Comparison of ENCODE assay signal across 31 mouse cellular contexts in the genomic region with DNA sequence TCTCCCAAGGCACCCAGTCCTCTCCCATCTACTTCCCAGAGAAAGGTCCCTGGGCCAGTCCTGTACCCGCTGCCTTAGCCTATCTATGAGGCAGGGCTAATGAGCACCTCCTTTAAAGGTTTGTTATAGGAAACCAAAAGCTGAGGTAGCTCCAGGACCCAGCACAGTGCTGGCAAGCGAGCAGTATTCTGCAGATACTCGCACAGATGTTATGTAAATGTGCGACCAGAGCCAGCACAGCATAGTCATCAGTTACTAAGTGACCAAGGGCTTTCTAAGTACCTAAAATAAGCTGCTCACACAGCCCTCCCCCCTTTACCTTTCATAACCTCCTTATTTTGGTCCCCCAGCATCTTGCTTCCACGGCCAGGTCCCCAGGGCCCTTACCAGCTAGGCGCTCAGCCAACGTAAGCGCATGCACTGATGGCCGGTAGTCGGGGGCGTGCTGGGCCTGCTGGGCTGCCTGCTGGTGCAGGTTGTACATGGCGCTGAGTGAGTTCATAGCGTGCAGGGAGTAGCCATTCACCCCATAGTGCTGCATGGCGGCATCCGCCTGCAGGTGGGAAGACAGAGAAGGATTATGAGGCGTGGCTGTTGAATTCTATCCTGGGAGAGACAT. TPM values are rescaled to one million over a fixed set of nuclear protein-coding genes. Genes with fewer than 3 reads are reported as not detected.
A peak's percentile ranks its signal among the peaks of the same experiment; 100 is the strongest.
DNase-seq lines count a peak whose midpoint lies in the region; ATAC-seq lines count a peak whose summit lies in the region.
"Had no signal": no experiment of that assay in that cellular context is flagged by ENCODE, and none has a peak within 500 bp of the region (broad histone marks: within the 10 kb centered on the region; RNA-seq: fewer than 3 reads in every experiment).

No protein-coding gene starts in this region.

- no peak overlapping the region for H3K4me2 ChIP-seq in hindbrain, embryonic 13.5 days
- H3K4me2 ChIP-seq in hindbrain, embryonic 12.5 days (replicated peaks): no peak overlapping the region
- H3K4me2 ChIP-seq: embryonic facial prominence, embryonic 12.5 days; embryonic facial prominence, embryonic 15.5 days; forebrain, embryonic 12.5 days; forebrain, embryonic 15.5 days; heart, embryonic 12.5 days; heart, embryonic 15.5 days; hindbrain, embryonic 14.5 days had no signal

- ATAC-seq in hindbrain, embryonic 13.5 days (ENCODE audit: low FRiP score): peak; percentile 39; the same call in 1 of the 2 replicates
- no peak for ATAC-seq in hindbrain, embryonic 12.5 days (ENCODE audit: low FRiP score)
- ATAC-seq in erythroid progenitor cell, adult 5-6 weeks (replicated peaks; ENCODE audit: low FRiP score, poor library complexity, severe bottlenecking): no peak
- ATAC-seq: forebrain, embryonic 15.5 days; intestine, postnatal 0 days had no signal

- 75% methylated on average over 16 of the region's 16 CpGs for WGBS in hindbrain, embryonic 13.5 days
- WGBS in hindbrain, embryonic 12.5 days: 74% methylated on average over 16 of the region's 16 CpGs

- intact Hi-C loops in left cerebral cortex, postnatal 4 days (cut with DNase I): no loop called here

- H3K27me3 ChIP-seq in hindbrain, embryonic 13.5 days: peaks cover 84% of the 10 kb centered on the region
- peaks cover 63% of the 10 kb centered on the region for H3K27me3 ChIP-seq in hindbrain, embryonic 12.5 days

- no peak overlapping the region for H3K9ac ChIP-seq in hindbrain, embryonic 13.5 days
- H3K9ac ChIP-seq in hindbrain, embryonic 12.5 days: no peak overlapping the region
- H3K9ac ChIP-seq: embryonic facial prominence, embryonic 12.5 days; embryonic facial prominence, embryonic 15.5 days; forebrain, embryonic 12.5 days; forebrain, embryonic 15.5 days; heart, embryonic 12.5 days; heart, embryonic 15.5 days; hindbrain, embryonic 14.5 days had no signal

- no peak overlapping the region for H3K4me3 ChIP-seq in hindbrain, embryonic 13.5 days
- H3K4me3 ChIP-seq in hindbrain, embryonic 12.5 days: no peak overlapping the region
- H3K4me3 ChIP-seq: embryonic facial prominence, embryonic 12.5 days; embryonic facial prominence, embryonic 15.5 days; forebrain, embryonic 12.5 days; forebrain, embryonic 15.5 days; heart, embryonic 12.5 days; heart, embryonic 15.5 days had no signal

- 0 out of 2 replicates have a peak, but pooled peaks cover 3% of the 10 kb centered on the region for H3K4me1 ChIP-seq in hindbrain, embryonic 13.5 days (replicated peaks)
- peaks cover 2% of the 10 kb centered on the region; the same call in 1 of the 2 replicates for H3K4me1 ChIP-seq in hindbrain, embryonic 12.5 days
- H3K4me1 ChIP-seq: embryonic facial prominence, embryonic 12.5 days; embryonic facial prominence, embryonic 15.5 days; forebrain, embryonic 12.5 days; forebrain, embryonic 15.5 days; heart, embryonic 12.5 days; heart, embryonic 15.5 days had no signal

- H3K9me3 ChIP-seq in hindbrain, embryonic 13.5 days: no peaks in the 10 kb centered on the region
- no peaks in the 10 kb centered on the region for H3K9me3 ChIP-seq in hindbrain, embryonic 12.5 days (replicated peaks)
- H3K9me3 ChIP-seq: embryonic facial prominence, embryonic 12.5 days; embryonic facial prominence, embryonic 15.5 days; forebrain, embryonic 12.5 days; forebrain, embryonic 15.5 days; G1E; heart, embryonic 12.5 days; heart, embryonic 15.5 days had no signal

- no peaks in the 10 kb centered on the region for H3K36me3 ChIP-seq in hindbrain, embryonic 13.5 days
- no peaks in the 10 kb centered on the region for H3K36me3 ChIP-seq in hindbrain, embryonic 12.5 days
- H3K36me3 ChIP-seq: embryonic facial prominence, embryonic 12.5 days; embryonic facial prominence, embryonic 15.5 days; forebrain, embryonic 12.5 days; forebrain, embryonic 15.5 days; G1E; heart, embryonic 12.5 days; heart, embryonic 15.5 days had no signal

- no peak overlapping the region for H3K27ac ChIP-seq in hindbrain, embryonic 13.5 days
- no peak overlapping the region for H3K27ac ChIP-seq in hindbrain, embryonic 12.5 days
- H3K27ac ChIP-seq: embryonic facial prominence, embryonic 12.5 days; embryonic facial prominence, embryonic 15.5 days; forebrain, embryonic 12.5 days; forebrain, embryonic 15.5 days; heart, embryonic 15.5 days; hindbrain, embryonic 14.5 days had no signal

- DNase-seq in left cerebral cortex, postnatal 4 days: peak; percentile 49
- DNase-seq in left cerebral cortex, adult 9 months (ENCODE audit: low spot score in 2 of 2): no peak
- DNase-seq in NIH3T3 (ENCODE audit: low read depth): peak; percentile 34
- no peak for DNase-seq in layer of hippocampus, adult 11-12 months (ENCODE audit: low spot score)
- DNase-seq: adrenal gland, adult 2 months; adrenal gland, postnatal 25 days; B cell, adult 2 months; cerebellum, adult 18-20 months; cerebellum, adult 9-11 months; gastrocnemius, postnatal 25 days; heart, adult 18-20 months; heart, postnatal 10 days; heart, postnatal 4 days; kidney, adult 2 months had no signal

RNA-seq across cellular contexts. Expression of a gene that starts 16.4 kb away (rescaled TPM):
- 12.7 and 14.3 TPM in 2 replicates for polyA plus RNA-seq in hindbrain, embryonic 13.5 days (2015; fragmentation: Nextera tagmentation; extraction: Ambion mirVana)
- polyA plus RNA-seq in hindbrain, embryonic 12.5 days (2016; fragmentation: Nextera tagmentation; extraction: Ambion mirVana): 10.1 and 14.7 TPM in 2 replicates
- under 1 TPM; 0.10 to 0.38 TPM for total RNA-seq in left cerebral cortex, postnatal 4 days (2021)
- total RNA-seq in erythroid progenitor cell, adult 5-6 weeks (2015; ENCODE audit: low replicate concordance): not detected in 2 replicates
- not detected in 2 replicates for total RNA-seq in erythroid progenitor cell, adult 5-6 weeks (2017; ENCODE audit: low replicate concordance)
- total RNA-seq: adrenal gland, adult 2 months; adrenal gland, postnatal 25 days; CH12.LX; common myeloid progenitor, adult 5-6 weeks; gastrocnemius, adult 8-10 months; gastrocnemius, postnatal 25 days; heart, adult 18-20 months; heart, postnatal 10 days; heart, postnatal 4 days had no signal
- polyA plus RNA-seq: adrenal gland, adult 2 months; G1E; gonadal fat pad, adult 2 months; heart, embryonic 12.5 days; intestine, postnatal 0 days; kidney, adult 2 months had no signal

RNA-seq across cellular contexts. Expression of a gene that starts 32.9 kb away (rescaled TPM):
- 0.12 and 0.30 TPM in 2 replicates for polyA plus RNA-seq in hindbrain, embryonic 13.5 days (2015; fragmentation: Nextera tagmentation; extraction: Ambion mirVana)
- polyA plus RNA-seq in hindbrain, embryonic 12.5 days (2016; fragmentation: Nextera tagmentation; extraction: Ambion mirVana): 0.17 TPM in 1 of 2 replicates, not detected in the other
- total RNA-seq in left cerebral cortex, postnatal 4 days (2021): under 1 TPM; 0.24 to 0.36 TPM
- total RNA-seq in erythroid progenitor cell, adult 5-6 weeks (2015; ENCODE audit: low replicate concordance): not detected in 2 replicates
- not detected in 2 replicates for total RNA-seq in erythroid progenitor cell, adult 5-6 weeks (2017; ENCODE audit: low replicate concordance)
- total RNA-seq: adrenal gland, adult 2 months; adrenal gland, postnatal 25 days; CH12.LX; common myeloid progenitor, adult 5-6 weeks; G1E; gastrocnemius, adult 8-10 months; gastrocnemius, postnatal 25 days; heart, adult 18-20 months; heart, postnatal 10 days; heart, postnatal 4 days had no signal
- polyA plus RNA-seq: adrenal gland, adult 2 months; embryonic facial prominence, embryonic 12.5 days; forebrain, embryonic 12.5 days; G1E; heart, embryonic 12.5 days; heart, embryonic 15.5 days; hindbrain, embryonic 14.5 days; intestine, embryonic 14.5 days; intestine, postnatal 0 days; kidney, adult 2 months had no signal

RNA-seq across cellular contexts. Expression of a gene that starts 39.2 kb away (rescaled TPM):
- not detected in 2 replicates for polyA plus RNA-seq in hindbrain, embryonic 13.5 days (2015; fragmentation: Nextera tagmentation; extraction: Ambion mirVana)
- not detected in 2 replicates for polyA plus RNA-seq in hindbrain, embryonic 12.5 days (2016; fragmentation: Nextera tagmentation; extraction: Ambion mirVana)
- under 1 TPM in 1 of 2 experiments, not detected in 1; 0.32 TPM for total RNA-seq in left cerebral cortex, postnatal 4 days (2021)
- total RNA-seq in erythroid progenitor cell, adult 5-6 weeks (2015; ENCODE audit: low replicate concordance): not detected in 2 replicates
- total RNA-seq in erythroid progenitor cell, adult 5-6 weeks (2017; ENCODE audit: low replicate concordance): not detected in 2 replicates
- total RNA-seq: adrenal gland, adult 2 months; adrenal gland, postnatal 25 days; CH12.LX; common myeloid progenitor, adult 5-6 weeks; G1E; gastrocnemius, adult 8-10 months; gastrocnemius, postnatal 25 days; heart, adult 18-20 months; heart, postnatal 10 days; heart, postnatal 4 days had no signal
- polyA plus RNA-seq: embryonic facial prominence, embryonic 12.5 days; embryonic facial prominence, embryonic 15.5 days; forebrain, embryonic 12.5 days; forebrain, embryonic 15.5 days; G1E; gonadal fat pad, adult 2 months; heart, embryonic 12.5 days; heart, embryonic 15.5 days; intestine, embryonic 14.5 days; intestine, postnatal 0 days; kidney, adult 2 months had no signal

Comparison
In these comparisons a context has a peak if more than half of its experiments do, and no peak if none do; other contexts are left out.
1. DNase-seq: peak in left cerebral cortex, postnatal 4 days (single experiment) and NIH3T3 (single experiment); none in left cerebral cortex, adult 9 months (0 of 2) and layer of hippocampus, adult 11-12 months (single experiment).